In the genomic region with DNA sequence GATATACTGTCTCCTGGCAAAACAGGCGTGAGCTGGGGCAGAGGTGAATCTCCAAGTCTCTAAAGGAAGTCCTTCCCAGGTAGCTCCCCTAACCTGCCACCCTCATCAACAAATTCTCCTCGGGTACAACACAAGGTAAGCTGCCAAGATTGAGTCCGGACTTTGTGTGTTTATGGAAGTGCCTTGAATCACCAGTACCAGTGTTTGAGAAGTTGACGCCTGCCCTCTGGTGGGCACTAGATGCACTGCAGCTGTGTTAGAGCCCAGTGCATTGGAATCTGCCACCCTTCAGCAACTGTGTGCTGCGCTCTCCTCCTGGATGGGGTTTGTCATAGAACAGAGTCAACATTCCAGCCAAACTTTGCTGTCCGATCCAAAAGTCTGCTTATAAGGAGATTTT, we compare ENCODE assay signal across 8 mouse cellular contexts. TPM values are rescaled to one million over a fixed set of nuclear protein-coding genes. Genes with fewer than 3 reads are reported as not detected.
DNase-seq lines count a peak whose midpoint lies in the region; ATAC-seq lines count a peak whose summit lies in the region.

No protein-coding gene starts in this region.

- DNase-seq in R1 (ENCODE audit: low read depth, low spot score): peak; percentile 84
- peak; percentile 73 for DNase-seq in cerebellum, adult 8-10 months
- DNase-seq in layer of hippocampus, postnatal 10 days (ENCODE audit: low spot score in 2 of 2): peak; percentile 91 to 92
- DNase-seq in lung, postnatal 14 days: peak; percentile 86
- DNase-seq in retina, postnatal 7 days (ENCODE audit: low read depth, low spot score): peak; percentile 69
- DNase-seq in thymus, postnatal 4 days: peak; percentile 92

- peak; percentile 97 for ATAC-seq in frontal cortex, adult (ENCODE audit: low TSS enrichment)
- peak; percentile 89 to 91 for ATAC-seq in hematopoietic stem cell, adult 5-6 weeks (replicated peaks in 1 of 2; ENCODE audit: insufficient read depth in 1 of 2, low FRiP score in 2 of 2, low TSS enrichment in 1 of 2, low read depth in 1 of 2, poor library complexity in 2 of 2, severe bottlenecking in 2 of 2)

RNA-seq across cellular contexts. Expression of a gene that starts 29.9 kb away (rescaled TPM):
- not detected in 2 replicates for total RNA-seq in hematopoietic stem cell, adult 5-6 weeks (2017)
- not detected for total RNA-seq in layer of hippocampus, postnatal 10 days (2021)

Comparison
In these comparisons a context has a peak if more than half of its experiments do, and no peak if none do; other contexts are left out.
1. Peak in every context shown above with its lines: DNase-seq and ATAC-seq.